Comparison of ENCODE assay signal across 8 mouse cellular contexts in the genomic region with DNA sequence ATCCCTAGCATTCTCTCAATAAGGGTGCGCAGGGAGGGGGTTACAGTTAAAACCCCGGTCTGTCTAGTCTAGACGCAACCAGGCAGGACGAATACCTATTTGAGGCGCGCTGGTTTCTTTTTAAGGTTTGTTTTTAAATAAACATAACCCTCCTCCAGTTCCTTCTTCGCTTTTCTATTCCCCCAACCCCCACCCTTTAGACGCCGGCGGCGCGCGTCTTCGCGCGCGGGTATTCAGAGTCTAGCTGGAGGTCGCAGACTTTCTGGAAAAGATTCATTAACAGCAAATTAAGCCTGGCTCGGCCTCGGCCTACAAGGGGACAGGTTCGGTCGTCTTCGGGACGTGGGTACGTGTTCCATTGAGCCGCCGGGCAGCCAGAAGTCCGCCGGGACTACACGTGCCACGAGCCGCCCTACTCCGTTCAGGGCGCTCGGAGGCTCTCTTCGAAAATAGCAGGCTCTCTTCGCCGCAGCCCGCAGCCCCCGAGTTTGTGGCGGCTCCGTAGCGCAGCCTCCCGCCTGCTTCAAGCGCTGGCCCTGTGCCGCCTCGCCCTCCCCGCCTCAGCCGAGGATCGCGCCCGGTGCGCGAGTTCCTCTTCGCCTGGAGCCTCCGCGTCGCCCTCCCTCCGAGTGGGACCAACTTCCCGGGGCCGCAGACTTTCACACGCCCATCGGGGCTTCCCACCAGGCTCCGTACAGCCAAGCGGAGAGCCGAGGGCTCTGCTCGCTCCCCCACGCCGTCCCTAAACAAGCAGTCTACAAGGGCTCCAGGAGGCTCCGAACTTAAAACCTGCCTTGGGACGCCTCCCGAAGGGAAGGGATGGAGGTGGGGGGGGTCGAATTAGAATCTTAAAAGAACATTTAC.
DNase-seq lines count a peak whose midpoint lies in the region; ATAC-seq and TF ChIP-seq lines count a peak whose summit lies in the region.

No protein-coding gene starts in this region.

- H3K4me1 ChIP-seq in heart, embryonic 11.5 days (ENCODE audit: control insufficient read depth, insufficient read depth, low read length) = peaks cover 8% of the 10 kb centered on the region

- no peak for ATAC-seq in heart, embryonic 11.5 days (replicated peaks; ENCODE audit: insufficient number of reproducible peaks, low FRiP score, low TSS enrichment)
- ATAC-seq in megakaryocyte, adult 5-6 weeks (ENCODE audit: poor library complexity, severe bottlenecking) = peak; percentile 33; the same call in 1 of the 2 replicates

- no peak overlapping the region for H3K27ac ChIP-seq in heart, embryonic 11.5 days (ENCODE audit: low read depth, low read length)

- H3K9ac ChIP-seq in heart, embryonic 11.5 days (ENCODE audit: low read depth, low read length) = peak overlapping the region; percentile 87

- no peaks in the 10 kb centered on the region for H3K36me3 ChIP-seq in C2C12 (ENCODE audit: control insufficient read depth, insufficient read depth)
- H3K36me3 ChIP-seq in heart, embryonic 11.5 days (ENCODE audit: control insufficient read depth, insufficient read depth, low read length) = no peaks in the 10 kb centered on the region

- peak; percentile 32 for DNase-seq in cerebellum, adult 11 months
- no peak for DNase-seq in cerebellum, adult 8-10 months
- peak; percentile 59 to 65 for DNase-seq in cerebellum, postnatal 25 days
- peak; percentile 49 for DNase-seq in kidney, postnatal 14 days
- DNase-seq in testis, postnatal 10 days (ENCODE audit: low spot score) = peak; percentile 51

- H3K79me3 ChIP-seq in C2C12 (ENCODE audit: low read depth) = peaks cover 29% of the 10 kb centered on the region

- no peaks in the 10 kb centered on the region for H3K27me3 ChIP-seq in C2C12 (ENCODE audit: control insufficient read depth, insufficient read depth, insufficient read length)
- peaks cover 69% of the 10 kb centered on the region for H3K27me3 ChIP-seq in heart, embryonic 11.5 days (ENCODE audit: control insufficient read depth, insufficient read depth, low read length)

- no peak for TF ChIP-seq CTCF in C2C12 (IDR thresholded peaks at IDR 0.05; ENCODE audit: control insufficient read depth, insufficient read depth, insufficient read length)

- H3K79me2 ChIP-seq in C2C12 (ENCODE audit: control insufficient read depth, insufficient read depth) = peaks cover 60% of the 10 kb centered on the region

- H3ac ChIP-seq in C2C12 (ENCODE audit: control insufficient read depth, insufficient read length, low read depth) = peak overlapping the region; percentile 63

- no peaks in the 10 kb centered on the region for H3K9me3 ChIP-seq in heart, embryonic 11.5 days (replicated peaks; ENCODE audit: control insufficient read depth, low read length)

- peak overlapping the region; percentile 44 for H3K4me3 ChIP-seq in C2C12 (ENCODE audit: insufficient read depth, poor library complexity, severe bottlenecking)
- H3K4me3 ChIP-seq in heart, embryonic 11.5 days (ENCODE audit: low read depth, low read length) = peak overlapping the region; percentile 67

- 2% methylated on average over 72 of the region's 73 CpGs for whole genome bisulfite sequencing in heart, embryonic 11.5 days (ENCODE audit: insufficient replicate concordance)

- H3K4me2 ChIP-seq in heart, embryonic 11.5 days = peak overlapping the region; percentile 84

TF ChIP-seq in C2C12, 6 proteins besides CTCF, POLR2A, EP300 and RAD21:
- no peak for TF ChIP-seq CEBPB (IDR thresholded peaks at IDR 0.05; ENCODE audit: low read depth)
- TF ChIP-seq USF1 (IDR thresholded peaks at IDR 0.05; ENCODE audit: low read depth) = no peak
- no peak for TF ChIP-seq MYOD1 (IDR thresholded peaks at IDR 0.05; ENCODE audit: control insufficient read depth, insufficient read length, low read depth)
- no peak for TF ChIP-seq MYOG (IDR thresholded peaks at IDR 0.05; ENCODE audit: control insufficient read depth, extremely low read depth, insufficient read length)
- no peak for TF ChIP-seq MAX (IDR thresholded peaks at IDR 0.05)
- no peak for TF ChIP-seq FOSL1 (IDR thresholded peaks at IDR 0.05; ENCODE audit: insufficient read depth, low read length, poor library complexity, severe bottlenecking)
